Mouse (Mus musculus): ENCODE data around the gene Cpa5.

DNA sequence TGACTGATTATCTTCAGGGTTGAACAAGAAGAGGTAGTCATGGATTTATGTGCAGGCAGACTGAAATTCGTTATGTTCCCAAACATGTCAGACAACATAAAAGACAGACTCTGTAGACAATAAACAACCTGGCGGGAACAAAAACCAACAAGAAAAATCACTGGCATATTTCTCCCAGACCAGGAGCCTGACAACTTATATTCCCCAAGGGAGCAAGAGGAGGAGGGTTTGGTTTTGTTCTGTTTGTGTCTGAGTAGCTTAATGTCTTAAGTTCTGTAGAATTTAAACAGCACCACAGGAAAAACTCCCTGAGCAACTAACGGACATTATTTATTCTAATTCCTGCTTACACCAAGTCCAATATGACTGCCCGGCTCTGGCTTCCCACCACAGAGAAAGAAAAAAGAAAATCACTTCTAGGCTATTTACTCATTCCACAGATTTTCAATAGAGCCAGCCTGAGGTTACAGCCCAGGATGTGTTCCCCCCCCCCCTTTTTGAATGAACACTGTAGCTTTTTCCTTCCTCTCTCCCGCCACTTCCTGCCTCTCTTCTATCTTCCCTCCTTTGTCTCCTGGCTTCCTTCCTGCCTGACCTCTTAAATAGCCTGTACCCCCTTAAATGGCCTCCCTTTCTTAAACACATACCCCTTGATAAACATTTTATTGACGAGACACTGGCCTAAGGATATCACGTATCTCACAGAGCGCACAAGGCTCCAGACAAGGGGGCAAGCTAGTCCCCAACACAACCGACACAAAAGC, 41.8 kb downstream of the Cpa5 start:
- TF ChIP-seq POLR2A (IDR thresholded peaks at IDR 0.05; ENCODE audit: low read depth, low read length) = no peak
- TF ChIP-seq CTCF (IDR thresholded peaks at IDR 0.05; ENCODE audit: extremely low read depth, insufficient read depth, insufficient read length, insufficient replicate concordance) = no peak
